Mouse (Mus musculus) urinary bladder, postnatal 25 days (tissue): ENCODE measurements around the gene Slc28a1.

Source experiments
- DNase-seq: peaks from one replicate; pipeline ENCODE4 v3.0.0; 2022; ENCODE audit warnings: low spot score

Slc28a1 gene

GRCm38 (mm10) chr7:81114555-81114954 is at the start of gene Slc28a1:
TSS of gene Slc28a1 (plus strand) at chr7:81114799.
- no peak for DNase-seq

GRCm38 (mm10) chr7:81066714-81067113 is 47.9 kb upstream of the Slc28a1 start:
- no peak for DNase-seq

GRCm38 (mm10) chr7:81072463-81072862 is 42.1 kb upstream of the Slc28a1 start:
- peak; percentile 29 for DNase-seq

GRCm38 (mm10) chr7:81073273-81073672 is 41.3 kb upstream of the Slc28a1 start:
- DNase-seq = no peak

GRCm38 (mm10) chr7:81074546-81074945 is 40.1 kb upstream of the Slc28a1 start:
- DNase-seq = no peak

- no peak for DNase-seq
Observed at GRCm38 (mm10) chr7:81075299-81075698, 39.3 kb upstream of the Slc28a1 start.

GRCm38 (mm10) chr7:81075732-81076131 is 38.9 kb upstream of the Slc28a1 start:
- no peak for DNase-seq

- DNase-seq = no peak
Observed at GRCm38 (mm10) chr7:81077009-81077408, 37.6 kb upstream of the Slc28a1 start.

GRCm38 (mm10) chr7:81078740-81079139 is 35.9 kb upstream of the Slc28a1 start:
- no peak for DNase-seq

- DNase-seq = no peak
Observed at GRCm38 (mm10) chr7:81093420-81093965, 21.1 kb upstream of the Slc28a1 start.

GRCm38 (mm10) chr7:81094104-81094757 is 20.4 kb upstream of the Slc28a1 start:
- no peak for DNase-seq

GRCm38 (mm10) chr7:81100341-81100740 is 14.3 kb upstream of the Slc28a1 start:
- DNase-seq = no peak

GRCm38 (mm10) chr7:81102854-81103253 is 11.7 kb upstream of the Slc28a1 start:
- DNase-seq = no peak

GRCm38 (mm10) chr7:81105525-81105924 is 9.1 kb upstream of the Slc28a1 start:
- no peak for DNase-seq

- DNase-seq = no peak
Observed at GRCm38 (mm10) chr7:81108226-81108625, 6.4 kb upstream of the Slc28a1 start.

- DNase-seq = no peak
Observed at GRCm38 (mm10) chr7:81109717-81110651, 4.6 kb upstream of the Slc28a1 start.

GRCm38 (mm10) chr7:81110791-81111190 is 3.8 kb upstream of the Slc28a1 start:
- no peak for DNase-seq

- no peak for DNase-seq
Observed at GRCm38 (mm10) chr7:81111729-81112128, 2.9 kb upstream of the Slc28a1 start.

GRCm38 (mm10) chr7:81112686-81113360 is 1.8 kb upstream of the Slc28a1 start:
- DNase-seq = no peak

- DNase-seq = no peak
Observed at GRCm38 (mm10) chr7:81121099-81121498, 6.5 kb downstream of the Slc28a1 start.

- DNase-seq = no peak
Observed at GRCm38 (mm10) chr7:81122808-81123207, 8.2 kb downstream of the Slc28a1 start.

- no peak for DNase-seq
Observed at GRCm38 (mm10) chr7:81123553-81123952, 9.0 kb downstream of the Slc28a1 start.
